Mouse (Mus musculus) heart, adult 18-20 months (tissue): ENCODE measurements around the gene Ceacam3. TPM values are rescaled to one million over a fixed set of nuclear protein-coding genes. Genes with fewer than 3 reads are reported as not detected.
"Not testable (repeated sequence)": the region's sequence is repeated elsewhere in the genome, so short reads cannot be mapped to it uniquely, and the experiment has no call there.

Experiments
- DNase-seq, 2 experiments: peaks; one replicate each; pipeline ENCODE4 v3.0.0; 2021 to 2022; ENCODE audit warnings: mixed read lengths in 1 of 2
- long read RNA-seq, 2 experiments: library from polyadenylated mRNA; stranded (forward); transcript quantifications; one replicate each; pipeline ENCODE4 v2.0.0; 2021
- total RNA-seq, 2 experiments: library from RNA; stranded (reverse); gene quantifications; 2 replicates each; pipeline ENCODE4 v1.2.3; 2021

Ceacam3 gene
- not detected for total RNA-seq
- long read RNA-seq, experiment 1 = 0 reads
- long read RNA-seq, experiment 2 = 0 reads

- DNase-seq = no peak
Observed at GRCm38 (mm10) chr7:17149931-17150330, at the start of gene Ceacam3. Gene Ceacam3, plus strand, starts transcription at chr7:17150282.

- DNase-seq = not testable (repeated sequence)
Observed at GRCm38 (mm10) chr7:17101631-17102030, 48.5 kb upstream of the Ceacam3 start.

- no peak for DNase-seq
Observed at GRCm38 (mm10) chr7:17135307-17135706, 14.8 kb upstream of the Ceacam3 start.

GRCm38 (mm10) chr7:17155634-17156033 is 5.6 kb downstream of the Ceacam3 start:
- DNase-seq = peak; percentile 22 to 63

- no peak for DNase-seq
Observed at GRCm38 (mm10) chr7:17156885-17157677, 7.0 kb downstream of the Ceacam3 start.

- peak; percentile 10 to 25 for DNase-seq
Observed at GRCm38 (mm10) chr7:17159011-17159410, 8.9 kb downstream of the Ceacam3 start.

GRCm38 (mm10) chr7:17171827-17172226 is 21.7 kb downstream of the Ceacam3 start:
- DNase-seq = no peak

GRCm38 (mm10) chr7:17203177-17203576 is 53.1 kb downstream of the Ceacam3 start, which contains the start of gene Psg29:
Gene Psg29, plus strand, starts transcription at chr7:17203477.
- no peak for DNase-seq

- DNase-seq = no peak
Observed at GRCm38 (mm10) chr7:17205530-17206184, 55.6 kb downstream of the Ceacam3 start.

Other genes starting within 250 kb of the Ceacam3 start
- gene Ptgir, start 243.8 kb upstream of the Ceacam3 start, total RNA-seq = 1 to 10 TPM; 1.5 TPM
- gene Calm3, start 226.2 kb upstream of the Ceacam3 start, total RNA-seq = 100 to 1,000 TPM; 166 to 200 TPM
- 1 to 10 TPM; 3.7 to 4.0 TPM for gene Pnmal2, start 205.6 kb upstream of the Ceacam3 start, total RNA-seq
- not detected for gene Pnmal1, start 190.6 kb upstream of the Ceacam3 start, total RNA-seq
- gene Gm42372, start 167.2 kb upstream of the Ceacam3 start, total RNA-seq = under 1 TPM in 1 of 2 experiments, not detected in 1; 0.08 TPM
- 1 to 10 TPM; 3.8 to 4.5 TPM for gene Ccdc8, start 157.6 kb upstream of the Ceacam3 start, total RNA-seq
- 10 to 100 TPM; 98.8 to 98.9 TPM for gene Ppp5c, start 122.4 kb upstream of the Ceacam3 start, total RNA-seq
- gene Hif3a, start 87.9 kb upstream of the Ceacam3 start, total RNA-seq = 1 to 10 TPM; 1.9 to 4.1 TPM
- gene Psg16, start 76.2 kb upstream of the Ceacam3 start, total RNA-seq = under 1 TPM in 1 of 2 experiments, not detected in 1; 0.08 TPM
- gene Psg29, start 53.2 kb downstream of the Ceacam3 start, total RNA-seq = not detected